Comparison of ENCODE assay signal across 10 mouse cellular contexts in genomic region chr19:33222595-33223223, GRCm38 (mm10).
A peak's percentile ranks its signal among the peaks of the same experiment; 100 is the strongest.
DNase-seq lines count a peak whose midpoint lies in the region; ATAC-seq and TF ChIP-seq lines count a peak whose summit lies in the region.
"Had no signal": no experiment of that assay in that cellular context is flagged by ENCODE, and none has a peak within 500 bp of the region (broad histone marks: within the 10 kb centered on the region; RNA-seq: fewer than 3 reads in every experiment).

No protein-coding gene starts in this region.

- peak; percentile 71 for ATAC-seq in common myeloid progenitor, adult 5-6 weeks (replicated peaks; ENCODE audit: low read depth, poor library complexity, severe bottlenecking)
- ATAC-seq in liver, embryonic 13.5 days (ENCODE audit: low read depth) = 0 out of 2 replicates have a peak, but pooled peaks have one; percentile 20
- ATAC-seq in forebrain, embryonic 16.5 days = no peak
- no peak for ATAC-seq in forebrain, postnatal 0 days

- no peak overlapping the region for H3K9ac ChIP-seq in liver, embryonic 13.5 days
- no peak overlapping the region for H3K9ac ChIP-seq in forebrain, embryonic 16.5 days (replicated peaks; ENCODE audit: low read depth, low read length)
- H3K9ac ChIP-seq in forebrain, postnatal 0 days = no peak overlapping the region
- H3K9ac ChIP-seq: embryonic facial prominence, embryonic 13.5 days had no signal

- WGBS in liver, embryonic 13.5 days (ENCODE audit: insufficient replicate concordance) = 12% methylated on average over 12 of the region's 12 CpGs
- 25% methylated on average over 12 of the region's 12 CpGs for WGBS in forebrain, embryonic 16.5 days
- WGBS in forebrain, postnatal 0 days = 30% methylated on average over 12 of the region's 12 CpGs

- no peaks in the 10 kb centered on the region for H3K36me3 ChIP-seq in liver, embryonic 13.5 days
- no peaks in the 10 kb centered on the region for H3K36me3 ChIP-seq in forebrain, embryonic 16.5 days (ENCODE audit: control insufficient read depth, insufficient read depth)
- no peaks in the 10 kb centered on the region for H3K36me3 ChIP-seq in forebrain, postnatal 0 days (ENCODE audit: insufficient read depth)
- H3K36me3 ChIP-seq: embryonic facial prominence, embryonic 13.5 days had no signal

- TF ChIP-seq CTCF in forebrain, postnatal 0 days (IDR thresholded peaks at IDR 0.05; ENCODE audit: low read depth) = no peak

- peak; percentile 3 to 4 for DNase-seq in cerebellum, postnatal 14 days
- no peak for DNase-seq in cerebellum, postnatal 36 days
- DNase-seq in liver, embryonic 13.5 days = peak; percentile 9
- DNase-seq in spleen, adult 18-20 months = peak; percentile 45 to 48
- no peak for DNase-seq in forebrain, postnatal 0 days
- DNase-seq in layer of hippocampus, postnatal 10 days (ENCODE audit: low spot score in 2 of 2) = no peak

- no peak overlapping the region for H3K4me3 ChIP-seq in liver, embryonic 13.5 days (replicated peaks)
- H3K4me3 ChIP-seq in forebrain, embryonic 16.5 days (replicated peaks; ENCODE audit: low read length) = no peak overlapping the region
- H3K4me3 ChIP-seq in forebrain, postnatal 0 days (ENCODE audit: low read depth, low read length) = no peak overlapping the region
- H3K4me3 ChIP-seq: embryonic facial prominence, embryonic 13.5 days had no signal

- peaks cover 18% of the 10 kb centered on the region for H3K4me1 ChIP-seq in liver, embryonic 13.5 days (replicated peaks)
- H3K4me1 ChIP-seq in forebrain, embryonic 16.5 days (replicated peaks; ENCODE audit: control insufficient read depth, insufficient read depth, low read length) = peaks cover 12% of the 10 kb centered on the region
- H3K4me1 ChIP-seq in forebrain, postnatal 0 days (ENCODE audit: insufficient read depth) = peaks cover 3% of the 10 kb centered on the region

- H3K4me2 ChIP-seq in liver, embryonic 13.5 days = peak overlapping the region; percentile 26; the same call in 1 of the 2 replicates
- H3K4me2 ChIP-seq in forebrain, embryonic 16.5 days (ENCODE audit: low read length) = no peak overlapping the region
- H3K4me2 ChIP-seq in forebrain, postnatal 0 days (ENCODE audit: low read depth) = no peak overlapping the region

- H3K27ac ChIP-seq in liver, embryonic 13.5 days = no peak overlapping the region
- H3K27ac ChIP-seq in forebrain, embryonic 16.5 days (ENCODE audit: low read length) = no peak overlapping the region
- H3K27ac ChIP-seq in forebrain, postnatal 0 days (ENCODE audit: low read depth, low read length) = no peak overlapping the region
- H3K27ac ChIP-seq: macrophage had no signal

- no peaks in the 10 kb centered on the region for H3K9me3 ChIP-seq in liver, embryonic 13.5 days (replicated peaks)
- H3K9me3 ChIP-seq in forebrain, embryonic 16.5 days (ENCODE audit: control insufficient read depth, low read length) = no peaks in the 10 kb centered on the region
- no peaks in the 10 kb centered on the region for H3K9me3 ChIP-seq in forebrain, postnatal 0 days (ENCODE audit: low read length)
- H3K9me3 ChIP-seq: embryonic facial prominence, embryonic 13.5 days had no signal

- no peaks in the 10 kb centered on the region for H3K27me3 ChIP-seq in liver, embryonic 13.5 days
- H3K27me3 ChIP-seq in forebrain, embryonic 16.5 days (replicated peaks; ENCODE audit: control insufficient read depth, insufficient read depth, low read length) = no peaks in the 10 kb centered on the region
- H3K27me3 ChIP-seq in forebrain, postnatal 0 days (ENCODE audit: insufficient read depth, low read length) = no peaks in the 10 kb centered on the region
- H3K27me3 ChIP-seq: embryonic facial prominence, embryonic 13.5 days had no signal

Comparison
In these comparisons a context has a peak if more than half of its experiments do, and no peak if none do; other contexts are left out.
1. DNase-seq: peak in cerebellum, postnatal 14 days (2 of 2), liver, embryonic 13.5 days (single experiment) and spleen, adult 18-20 months (2 of 2); none in cerebellum, postnatal 36 days (0 of 2), forebrain, postnatal 0 days (single experiment) and layer of hippocampus, postnatal 10 days (0 of 2).
2. ATAC-seq: peak in common myeloid progenitor, adult 5-6 weeks (single experiment) and liver, embryonic 13.5 days (single experiment); none in forebrain, embryonic 16.5 days (single experiment) and forebrain, postnatal 0 days (single experiment).